11 mouse cellular contexts compared by ENCODE assay signal in genomic region chr9:106126786-106127251, GRCm38 (mm10). TPM values are rescaled to one million over a fixed set of nuclear protein-coding genes. Genes with fewer than 3 reads are reported as not detected.
DNase-seq lines count a peak whose midpoint lies in the region; ATAC-seq lines count a peak whose summit lies in the region.
"Had no signal": no experiment of that assay in that cellular context is flagged by ENCODE, and none has a peak within 500 bp of the region (broad histone marks: within the 10 kb centered on the region; RNA-seq: fewer than 3 reads in every experiment).

No protein-coding gene starts in this region.

- DNase-seq in layer of hippocampus, adult 9-11 months = peak; percentile 8
- DNase-seq in layer of hippocampus, postnatal 25 days (ENCODE audit: extremely low spot score in 1 of 2, low spot score in 1 of 2) = no peak
- peak; percentile 80 for DNase-seq in embryo, embryonic 9.5 days (ENCODE audit: extremely low spot score)
- DNase-seq in B cell, adult 2 months = no peak
- DNase-seq: cerebellum, adult 9-11 months had no signal

- WGBS in hindbrain, embryonic 12.5 days = 18% methylated on average over 2 of the region's 2 CpGs
- 11% methylated on average over 2 of the region's 2 CpGs for WGBS in neural tube, embryonic 12.5 days
- 67% methylated on average over 2 of the region's 2 CpGs for WGBS in kidney, embryonic 16.5 days

- H3K36me3 ChIP-seq in hindbrain, embryonic 12.5 days = no peaks in the 10 kb centered on the region
- no peaks in the 10 kb centered on the region for H3K36me3 ChIP-seq in neural tube, embryonic 12.5 days
- H3K36me3 ChIP-seq in kidney, embryonic 16.5 days (ENCODE audit: insufficient read depth, low read length) = no peaks in the 10 kb centered on the region

- no peak overlapping the region for H3K4me3 ChIP-seq in hindbrain, embryonic 12.5 days
- no peak overlapping the region for H3K4me3 ChIP-seq in neural tube, embryonic 12.5 days
- no peak overlapping the region for H3K4me3 ChIP-seq in kidney, embryonic 16.5 days (ENCODE audit: low read length)
- H3K4me3 ChIP-seq: myocyte had no signal

- H3K4me1 ChIP-seq in hindbrain, embryonic 12.5 days = peaks cover 18% of the 10 kb centered on the region
- H3K4me1 ChIP-seq in neural tube, embryonic 12.5 days = peaks cover 25% of the 10 kb centered on the region
- no peaks in the 10 kb centered on the region for H3K4me1 ChIP-seq in kidney, embryonic 16.5 days (ENCODE audit: insufficient read depth, low read length)

- peak; percentile 97 for ATAC-seq in hindbrain, embryonic 12.5 days (ENCODE audit: low FRiP score)
- peak; percentile 97 for ATAC-seq in neural tube, embryonic 12.5 days (ENCODE audit: low FRiP score, low read depth)
- no peak for ATAC-seq in kidney, embryonic 16.5 days (ENCODE audit: low FRiP score, low TSS enrichment)
- no peak for ATAC-seq in cerebellum, adult (ENCODE audit: insufficient number of reproducible peaks, low FRiP score, low TSS enrichment)

- H3K9me3 ChIP-seq in hindbrain, embryonic 12.5 days (replicated peaks) = no peaks in the 10 kb centered on the region
- 0 out of 2 replicates have a peak, but pooled peaks cover 6% of the 10 kb centered on the region for H3K9me3 ChIP-seq in neural tube, embryonic 12.5 days
- H3K9me3 ChIP-seq in kidney, embryonic 16.5 days (ENCODE audit: low read length) = no peaks in the 10 kb centered on the region

- H3K27ac ChIP-seq in hindbrain, embryonic 12.5 days = peak overlapping the region; percentile 93
- peak overlapping the region; percentile 57; the same call in 1 of the 2 replicates for H3K27ac ChIP-seq in neural tube, embryonic 12.5 days
- no peak overlapping the region for H3K27ac ChIP-seq in kidney, embryonic 16.5 days (ENCODE audit: low read length)

- no peaks in the 10 kb centered on the region for H3K27me3 ChIP-seq in hindbrain, embryonic 12.5 days
- no peaks in the 10 kb centered on the region for H3K27me3 ChIP-seq in neural tube, embryonic 12.5 days (replicated peaks)
- H3K27me3 ChIP-seq in kidney, embryonic 16.5 days (ENCODE audit: insufficient read depth, low read length) = no peaks in the 10 kb centered on the region

- no peak overlapping the region for H3K9ac ChIP-seq in hindbrain, embryonic 12.5 days
- H3K9ac ChIP-seq in neural tube, embryonic 12.5 days = no peak overlapping the region
- no peak overlapping the region for H3K9ac ChIP-seq in kidney, embryonic 16.5 days (replicated peaks; ENCODE audit: low read length)

- peak overlapping the region; percentile 21; the same call in 1 of the 2 replicates for H3K4me2 ChIP-seq in hindbrain, embryonic 12.5 days (replicated peaks)
- H3K4me2 ChIP-seq in neural tube, embryonic 12.5 days (replicated peaks) = peak overlapping the region; percentile 39; the same call in 1 of the 2 replicates
- no peak overlapping the region for H3K4me2 ChIP-seq in kidney, embryonic 16.5 days (replicated peaks; ENCODE audit: low read depth, low read length)

RNA-seq across cellular contexts. Expression of gene Col6a4, which starts 30.2 kb away (rescaled TPM):
- total RNA-seq in layer of hippocampus, postnatal 25 days (2021) = 1 to 10 TPM in 1 of 2 experiments, under 1 TPM in 1; 0.91 to 1.9 TPM
- 0.07 and 0.37 TPM in 2 replicates for polyA plus RNA-seq in hindbrain, embryonic 12.5 days (2016; fragmentation: Nextera tagmentation; extraction: Ambion mirVana)
- 0.11 and 0.55 TPM in 2 replicates for polyA plus RNA-seq in neural tube, embryonic 12.5 days (2016; fragmentation: Nextera tagmentation; extraction: Ambion mirVana)
- 0.48 and 0.75 TPM in 2 replicates for polyA plus RNA-seq in kidney, embryonic 16.5 days (2015; fragmentation: Nextera tagmentation; extraction: Ambion mirVana)
- polyA plus RNA-seq: C2C12 had no signal

RNA-seq across cellular contexts. Expression of gene Glyctk, which starts 31.1 kb away (rescaled TPM):
- 1 to 10 TPM; 3.1 to 3.3 TPM for total RNA-seq in layer of hippocampus, postnatal 25 days (2021)
- polyA plus RNA-seq in hindbrain, embryonic 12.5 days (2016; fragmentation: Nextera tagmentation; extraction: Ambion mirVana) = 5.1 and 5.6 TPM in 2 replicates
- 5.4 and 6.2 TPM in 2 replicates for polyA plus RNA-seq in neural tube, embryonic 12.5 days (2016; fragmentation: Nextera tagmentation; extraction: Ambion mirVana)
- polyA plus RNA-seq in kidney, embryonic 16.5 days (2015; fragmentation: Nextera tagmentation; extraction: Ambion mirVana) = 14.7 and 17.1 TPM in 2 replicates

RNA-seq across cellular contexts. Expression of gene Wdr82, which starts 43.9 kb away (rescaled TPM):
- total RNA-seq in layer of hippocampus, postnatal 25 days (2021) = 100 to 1,000 TPM; 132 to 141 TPM
- 34.1 and 38.9 TPM in 2 replicates for polyA plus RNA-seq in hindbrain, embryonic 12.5 days (2016; fragmentation: Nextera tagmentation; extraction: Ambion mirVana)
- 27.6 and 28.9 TPM in 2 replicates for polyA plus RNA-seq in neural tube, embryonic 12.5 days (2016; fragmentation: Nextera tagmentation; extraction: Ambion mirVana)
- 20.7 and 20.8 TPM in 2 replicates for polyA plus RNA-seq in kidney, embryonic 16.5 days (2015; fragmentation: Nextera tagmentation; extraction: Ambion mirVana)

Comparison
In these comparisons a context has a peak if more than half of its experiments do, and no peak if none do; other contexts are left out.
1. DNase-seq: peak in layer of hippocampus, adult 9-11 months (single experiment) and embryo, embryonic 9.5 days (single experiment); none in layer of hippocampus, postnatal 25 days (0 of 2) and B cell, adult 2 months (0 of 2).
2. ATAC-seq: peak in hindbrain, embryonic 12.5 days (single experiment) and neural tube, embryonic 12.5 days (single experiment); none in kidney, embryonic 16.5 days (single experiment) and cerebellum, adult (single experiment).